Mouse (Mus musculus) midbrain, embryonic 13.5 days (tissue): Measurements from ENCODE around the gene Sec31b. TPM values are rescaled to one million over a fixed set of nuclear protein-coding genes. Genes with fewer than 3 reads are reported as not detected.

Source experiments
- ATAC-seq: fragments of 200-750 bp; cut with Nextera tagmentation; 2 replicates; pipeline ENCODE4 v1.8.0; 2017; ENCODE audit warnings: mild to moderate bottlenecking, moderate TSS enrichment, moderate library complexity
- H3K27ac ChIP-seq: fragments of 300-500 bp; sonication (generic); 2 replicates; pipeline ENCODE4 v1.5.1; 2015; ENCODE audit warnings: inconsistent platforms, mild to moderate bottlenecking, moderate library complexity
- H3K27me3 ChIP-seq: fragments of 300-500 bp; sonication (generic); 2 replicates; pipeline ENCODE4 v1.6.1; 2015; ENCODE audit warnings: mild to moderate bottlenecking, inconsistent platforms
- H3K36me3 ChIP-seq: fragments of 300-500 bp; sonication (generic); 2 replicates; pipeline ENCODE4 v1.6.1; 2015; ENCODE audit warnings: mild to moderate bottlenecking, inconsistent platforms
- H3K4me1 ChIP-seq: fragments of 300-500 bp; sonication (generic); replicated peaks from 2 replicates; pipeline ENCODE4 v1.6.1; 2015; ENCODE audit warnings: inconsistent platforms
- H3K4me2 ChIP-seq: fragments of 300-500 bp; sonication (generic); replicated peaks from 2 replicates; pipeline ENCODE4 v1.6.1; 2015; ENCODE audit warnings: moderate library complexity, mild to moderate bottlenecking, inconsistent platforms
- H3K4me3 ChIP-seq: fragments of 300-500 bp; sonication (generic); replicated peaks from 2 replicates; pipeline ENCODE4 v1.5.1; 2015; ENCODE audit warnings: mild to moderate bottlenecking, inconsistent platforms
- H3K9ac ChIP-seq: fragments of 300-500 bp; sonication (generic); replicated peaks from 2 replicates; pipeline ENCODE4 v1.6.1; 2015; ENCODE audit warnings: mild to moderate bottlenecking, inconsistent platforms
- H3K9me3 ChIP-seq: fragments of 300-500 bp; sonication (generic); 2 replicates; pipeline ENCODE4 v1.6.1; 2016; ENCODE audit warnings: mild to moderate bottlenecking, inconsistent platforms
- WGBS: fragments of 180-500 bp; shearing (Covaris S2); methylation state at CpG from one replicate; pipeline ENCODE4 v1.1.7; 2015; 5-methylcytosine and 5-hydroxymethylcytosine counted together
- polyA plus RNA-seq: library from polyadenylated mRNA; unstranded; fragments of >200 nt; fragmentation: Nextera tagmentation; extraction: Ambion mirVana; gene quantifications from 2 replicates; pipeline ENCODE4 v1.2.1, GENCODE M21; 2015

Sec31b gene
- polyA plus RNA-seq, 1 experiment from 2014 or later: 0.17 TPM

DNA sequence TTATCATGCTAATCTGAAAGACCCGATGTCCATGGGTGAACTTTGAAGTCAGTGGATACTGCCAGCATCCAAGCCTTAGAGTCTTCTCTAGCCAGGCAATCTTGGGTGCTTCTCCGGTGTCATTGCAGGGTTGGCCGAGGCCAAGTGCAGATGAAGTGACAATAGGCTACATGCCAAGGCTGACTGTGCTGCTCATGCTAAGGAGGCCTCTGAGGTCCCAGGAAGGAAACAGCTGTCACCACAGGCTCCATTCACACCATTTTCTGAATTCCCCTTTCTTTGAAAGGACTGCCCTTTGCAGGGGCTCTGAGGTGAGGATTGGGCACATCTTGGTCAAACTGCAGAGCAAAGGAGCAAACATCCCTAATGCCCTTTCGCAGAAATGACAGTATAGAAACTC lies 42.9 kb downstream of the Sec31b start:
- H3K27ac ChIP-seq: no peak overlapping the region
- WGBS: 83% methylated on average over 4 of the region's 4 CpGs
- H3K4me1 ChIP-seq: no peaks in the 10 kb centered on the region
- no peaks in the 10 kb centered on the region for H3K9me3 ChIP-seq
- H3K9ac ChIP-seq: no peak overlapping the region
- no peak overlapping the region for H3K4me3 ChIP-seq
- no peak overlapping the region for H3K4me2 ChIP-seq
- ATAC-seq: no peak
- no peaks in the 10 kb centered on the region for H3K36me3 ChIP-seq
- peaks cover 96% of the 10 kb centered on the region for H3K27me3 ChIP-seq

DNA sequence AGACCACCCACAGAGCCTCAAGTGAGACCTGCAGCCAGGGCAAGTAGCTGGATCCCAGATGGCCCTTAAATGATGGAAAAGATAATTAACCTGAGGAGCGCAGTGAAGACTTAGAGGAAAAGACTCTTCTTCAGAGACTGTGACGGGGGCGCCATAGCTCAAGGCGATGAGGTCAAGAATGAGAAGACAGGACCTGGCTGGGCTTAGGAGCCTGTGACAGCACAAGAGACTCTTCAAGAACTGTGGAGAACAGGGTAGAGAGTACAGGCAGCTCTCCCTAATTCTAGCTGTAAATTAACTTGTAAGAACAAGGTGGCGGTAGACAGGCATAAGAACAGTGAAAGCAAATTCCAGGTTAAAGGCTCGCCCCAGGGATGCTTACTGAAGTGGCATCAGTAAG lies 43.7 kb downstream of the Sec31b start:
- H3K4me2 ChIP-seq: no peak overlapping the region
- WGBS: 82% methylated on average over 6 of the region's 6 CpGs
- peaks cover 96% of the 10 kb centered on the region for H3K27me3 ChIP-seq
- H3K9me3 ChIP-seq: no peaks in the 10 kb centered on the region
- no peak for ATAC-seq
- H3K36me3 ChIP-seq: no peaks in the 10 kb centered on the region
- H3K9ac ChIP-seq: no peak overlapping the region
- no peak overlapping the region for H3K4me3 ChIP-seq
- no peaks in the 10 kb centered on the region for H3K4me1 ChIP-seq
- H3K27ac ChIP-seq: no peak overlapping the region

DNA sequence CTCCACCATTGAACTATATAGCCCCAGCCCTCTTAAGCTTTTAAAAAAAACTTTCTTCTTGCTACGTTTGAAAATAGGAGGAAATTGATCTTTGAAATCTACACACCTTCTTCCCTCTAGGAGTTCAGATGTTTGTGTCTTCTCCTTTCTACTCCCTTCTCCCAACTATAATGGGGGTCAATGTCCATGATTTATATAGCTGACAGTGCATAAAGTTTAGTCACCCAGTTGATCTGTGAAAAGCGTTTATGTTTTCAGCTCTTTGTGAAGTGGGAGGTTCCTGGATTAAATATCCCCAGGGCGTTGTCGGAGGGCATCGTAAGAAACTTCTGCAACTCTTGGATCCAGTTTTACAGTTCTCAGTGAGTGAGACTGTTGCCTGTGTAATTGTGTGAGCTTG lies 45.4 kb downstream of the Sec31b start:
- ATAC-seq: no peak
- no peaks in the 10 kb centered on the region for H3K36me3 ChIP-seq
- 45% methylated on average over 5 of the region's 5 CpGs for WGBS
- H3K27me3 ChIP-seq: peaks cover 97% of the 10 kb centered on the region
- H3K4me2 ChIP-seq: no peak overlapping the region
- no peak overlapping the region for H3K9ac ChIP-seq
- H3K4me1 ChIP-seq: peaks cover 4% of the 10 kb centered on the region; the same call in 1 of the 2 replicates
- no peak overlapping the region for H3K4me3 ChIP-seq
- no peak overlapping the region for H3K27ac ChIP-seq
- H3K9me3 ChIP-seq: no peaks in the 10 kb centered on the region

DNA sequence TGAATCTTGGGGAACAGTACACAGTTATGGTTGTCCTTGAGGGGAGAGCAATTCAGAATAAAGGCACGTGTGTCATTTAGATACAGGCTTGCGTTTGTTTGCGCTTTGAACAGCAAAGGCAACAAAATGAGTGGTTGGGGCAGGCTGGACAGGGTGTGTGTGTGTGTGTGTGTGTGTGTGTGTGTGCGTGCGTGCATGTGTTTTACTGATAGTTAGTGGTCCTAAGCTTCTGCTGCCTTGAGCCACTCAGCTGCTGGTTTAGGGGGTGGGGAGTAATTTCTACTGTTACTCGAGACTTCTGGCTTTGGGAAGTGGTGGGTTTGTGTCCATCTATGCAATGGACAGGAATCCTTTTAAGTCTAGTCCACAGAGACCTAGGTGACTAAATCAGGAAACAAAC lies 46.7 kb downstream of the Sec31b start:
- no peak overlapping the region for H3K4me3 ChIP-seq
- H3K27ac ChIP-seq: no peak overlapping the region
- no peak for ATAC-seq
- WGBS: 61% methylated on average over 6 of the region's 6 CpGs
- no peaks in the 10 kb centered on the region for H3K9me3 ChIP-seq
- no peak overlapping the region for H3K4me2 ChIP-seq
- H3K4me1 ChIP-seq: peaks cover 4% of the 10 kb centered on the region; the same call in 1 of the 2 replicates
- H3K36me3 ChIP-seq: no peaks in the 10 kb centered on the region
- no peak overlapping the region; the same call in 1 of the 2 replicates for H3K9ac ChIP-seq
- H3K27me3 ChIP-seq: peaks cover 97% of the 10 kb centered on the region

DNA sequence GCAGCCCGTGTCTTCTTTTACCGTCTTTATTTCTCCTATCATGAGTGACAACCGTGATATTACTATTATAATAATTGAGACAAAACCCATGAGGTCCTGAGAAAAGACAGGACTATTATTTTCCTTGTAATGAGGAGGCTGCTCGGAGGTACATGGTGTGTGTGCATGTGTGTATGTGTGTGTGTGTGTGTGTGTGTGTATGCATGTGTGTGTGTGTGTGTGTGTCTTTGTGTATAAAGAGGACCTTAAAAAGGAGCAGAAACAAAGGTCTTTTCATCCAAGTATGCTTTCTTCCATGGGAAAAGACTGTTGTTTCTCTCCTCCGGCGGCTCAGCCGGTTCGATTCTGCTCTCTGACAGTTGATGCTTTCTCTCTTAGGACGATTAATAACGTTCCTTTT lies 48.7 kb downstream of the Sec31b start:
- 28% methylated on average over 10 of the region's 10 CpGs for WGBS
- Histone ChIP-seq H3K9ac (no peak overlapping the region), H3K9me3 (no peaks in the 10 kb centered on the region), H3K4me2 (no peak overlapping the region), H3K27me3 (peaks cover 97% of the 10 kb centered on the region), H3K4me3 (no peak overlapping the region), H3K4me1 (peaks cover 12% of the 10 kb centered on the region), H3K27ac (no peak overlapping the region), H3K36me3 (no peaks in the 10 kb centered on the region)
- no peak for ATAC-seq

- Histone ChIP-seq H3K4me2 (0 out of 2 replicates have a peak overlapping the region, but pooled peaks have one; percentile 2), H3K27me3 (peaks cover 97% of the 10 kb centered on the region), H3K27ac (no peak overlapping the region), H3K4me1 (peaks cover 12% of the 10 kb centered on the region), H3K9me3 (no peaks in the 10 kb centered on the region), H3K36me3 (no peaks in the 10 kb centered on the region), H3K4me3 (no peak overlapping the region), H3K9ac (no peak overlapping the region)
- 33% methylated on average over 8 of the region's 8 CpGs for WGBS
- peak; percentile 53; the same call in 1 of the 2 replicates for ATAC-seq
These were observed 49.2 kb downstream of the Sec31b start for GRCm38 (mm10) chr19:44496511-44496910.

DNA sequence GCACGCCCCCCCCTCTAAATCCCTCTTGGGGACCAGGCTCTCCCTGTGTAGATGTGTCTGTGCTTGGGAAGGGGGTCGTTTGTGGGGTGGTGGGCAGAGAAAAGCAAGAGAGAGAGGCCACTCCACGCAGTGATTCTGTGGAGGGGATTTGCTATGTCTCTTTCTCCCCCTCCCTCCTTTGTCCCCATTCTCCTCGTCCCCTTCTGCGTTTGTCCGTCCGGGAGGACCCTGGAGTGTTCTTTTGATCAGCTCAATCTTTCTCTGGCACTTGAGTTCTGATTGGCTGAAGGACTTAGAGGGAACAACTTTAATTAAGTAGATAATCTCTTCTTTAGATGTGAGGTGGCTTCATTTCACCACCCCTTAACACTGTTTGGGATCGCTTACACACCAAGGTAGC lies 52.5 kb downstream of the Sec31b start, which contains the start of gene Wnt8b:
Gene Wnt8b (plus strand): TSS at position 345 of the 400 bp plus-strand sequence.
- Histone ChIP-seq H3K27ac (no peak within 1 kb of the TSS), H3K9me3 (no peaks in the 10 kb centered on the region), H3K9ac (no peak within 1 kb of the TSS), H3K4me1 (peaks cover 12% of the 10 kb centered on the region), H3K4me2 (no peak within 1 kb of the TSS; the same call in 1 of the 2 replicates), H3K27me3 (peaks cover 96% of the 10 kb centered on the region), H3K36me3 (no peaks in the 10 kb centered on the region), H3K4me3 (peak within 1 kb of the TSS; percentile 14; the same call in 1 of the 2 replicates)
- no peak for ATAC-seq
- WGBS: 5% methylated on average over 8 of the region's 8 CpGs

DNA sequence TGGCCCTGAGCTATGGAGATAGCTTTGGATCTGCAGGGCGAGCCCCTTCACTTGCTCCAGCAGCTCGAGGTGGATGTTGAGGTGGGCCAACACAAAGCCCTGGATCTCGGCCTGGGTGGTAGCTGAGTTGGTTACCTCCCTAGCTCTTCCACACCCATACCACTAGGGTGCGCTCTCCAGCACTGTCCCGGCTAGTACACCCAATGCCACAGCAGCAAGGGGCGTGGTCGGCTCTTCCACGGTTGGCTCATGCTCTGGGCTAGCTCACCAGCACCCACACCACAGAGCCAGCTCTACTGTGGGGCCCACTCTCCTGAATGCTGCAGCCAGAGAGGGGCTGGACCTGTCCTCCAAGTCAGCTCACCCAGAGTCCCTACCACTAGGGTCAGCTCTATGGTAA lies 58.4 kb downstream of the Sec31b start:
- Histone ChIP-seq H3K4me3 (no peak overlapping the region), H3K27me3 (peaks cover 66% of the 10 kb centered on the region), H3K27ac (no peak overlapping the region), H3K9me3 (no peaks in the 10 kb centered on the region), H3K4me1 (no peaks in the 10 kb centered on the region), H3K36me3 (no peaks in the 10 kb centered on the region), H3K4me2 (no peak overlapping the region), H3K9ac (no peak overlapping the region)
- 13% methylated on average over 8 of the region's 8 CpGs for WGBS
- 0 out of 2 replicates have a peak, but pooled peaks have one; percentile 40 for ATAC-seq

DNA sequence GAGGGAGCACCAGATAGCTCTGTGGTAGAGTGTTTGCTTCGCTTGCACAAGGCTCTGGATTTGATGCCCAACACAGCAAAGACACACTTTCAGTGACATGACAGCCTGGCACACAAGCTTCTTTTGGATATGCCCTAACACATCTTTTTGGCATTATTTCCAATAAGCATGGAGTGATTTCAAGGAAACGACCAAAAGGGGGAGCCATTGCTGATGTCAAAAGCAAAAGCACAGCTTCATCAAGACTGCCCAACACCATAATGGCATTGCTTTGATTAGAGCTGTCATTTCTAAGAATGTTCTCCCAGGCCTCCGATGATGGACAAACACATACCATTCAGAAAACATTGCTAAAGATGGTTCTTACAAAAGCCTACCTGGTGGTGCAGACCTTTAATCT lies 69.1 kb downstream of the Sec31b start:
- no peaks in the 10 kb centered on the region for H3K36me3 ChIP-seq
- H3K27ac ChIP-seq: no peak overlapping the region
- no peak for ATAC-seq
- H3K9ac ChIP-seq: no peak overlapping the region
- no peak overlapping the region for H3K4me3 ChIP-seq
- 48% methylated on average over 3 of the region's 3 CpGs for WGBS
- no peaks in the 10 kb centered on the region for H3K4me1 ChIP-seq
- no peaks in the 10 kb centered on the region for H3K9me3 ChIP-seq
- H3K27me3 ChIP-seq: peaks cover 30% of the 10 kb centered on the region
- no peak overlapping the region for H3K4me2 ChIP-seq

GRCm38 (mm10) chr19:44475268-44475667 lies 70.4 kb downstream of the Sec31b start:
- Histone ChIP-seq H3K36me3 (no peaks in the 10 kb centered on the region), H3K4me2 (no peak overlapping the region), H3K9ac (no peak overlapping the region), H3K27ac (no peak overlapping the region), H3K4me1 (no peaks in the 10 kb centered on the region), H3K9me3 (no peaks in the 10 kb centered on the region), H3K4me3 (no peak overlapping the region), H3K27me3 (peaks cover 30% of the 10 kb centered on the region)
- WGBS: 87% methylated on average over 6 of the region's 6 CpGs
- ATAC-seq: no peak

- H3K36me3 ChIP-seq: no peaks in the 10 kb centered on the region
- no peak overlapping the region for H3K4me2 ChIP-seq
- no peak overlapping the region for H3K4me3 ChIP-seq
- no peaks in the 10 kb centered on the region for H3K9me3 ChIP-seq
- peaks cover 30% of the 10 kb centered on the region for H3K27me3 ChIP-seq
- no peak overlapping the region for H3K27ac ChIP-seq
- ATAC-seq: no peak
- H3K4me1 ChIP-seq: no peaks in the 10 kb centered on the region
- no peak overlapping the region for H3K9ac ChIP-seq
- whole genome bisulfite sequencing: 4% methylated on average over 10 of the region's 10 CpGs
These were observed 71.5 kb downstream of the Sec31b start for GRCm38 (mm10) chr19:44474158-44474557.
